Comparison of ENCODE assay signal across 9 mouse cellular contexts in genomic region chr10:21420457-21421424, GRCm38 (mm10). TPM values are rescaled to one million over a fixed set of nuclear protein-coding genes. Genes with fewer than 3 reads are reported as not detected.
A peak's percentile ranks its signal among the peaks of the same experiment; 100 is the strongest.
DNase-seq lines count a peak whose midpoint lies in the region; ATAC-seq and TF ChIP-seq lines count a peak whose summit lies in the region.
"Had no signal": no experiment of that assay in that cellular context is flagged by ENCODE, and none has a peak within 500 bp of the region (broad histone marks: within the 10 kb centered on the region; RNA-seq: fewer than 3 reads in every experiment).

No protein-coding gene starts in this region.

- no peak overlapping the region for H3K4me2 ChIP-seq in hindbrain, postnatal 0 days (ENCODE audit: low read depth, low read length)
- H3K4me2 ChIP-seq in hindbrain, embryonic 13.5 days: no peak overlapping the region
- H3K4me2 ChIP-seq in neural tube, embryonic 11.5 days (ENCODE audit: low read depth): no peak overlapping the region
- H3K4me2 ChIP-seq: neural tube, embryonic 12.5 days had no signal

- DNase-seq in hindbrain, postnatal 0 days (ENCODE audit: low spot score): peak; percentile 55
- DNase-seq in ES-CJ7 (ENCODE audit: low read depth, low spot score): peak; percentile 51
- peak; percentile 28 for DNase-seq in c-Kit-positive CD71-positive TER-119-negative erythroid progenitor cells, embryonic 14.5 days (ENCODE audit: low read depth)
- DNase-seq in gastrocnemius, postnatal 36 days: peak; percentile 23 to 37
- DNase-seq in left cerebral cortex, postnatal 25 days (ENCODE audit: low spot score in 2 of 2): peak; percentile 21 to 73
- peak; percentile 65 for DNase-seq in neural tube, embryonic 11.5 days (ENCODE audit: low spot score)
- DNase-seq in thymus, postnatal 4 days: peak; percentile 80

- intact Hi-C loops in gastrocnemius, postnatal 36 days (cut with DNase I): loop anchor here (2.0 kb wide), 1 partner anchor 590 kb away; no protein-coding TSS in a partner anchor
- intact Hi-C loops in left cerebral cortex, postnatal 25 days (cut with DNase I): loop anchor here (5.0 kb wide), 1 partner anchor 42 kb away; no protein-coding TSS in a partner anchor

- H3K27me3 ChIP-seq in hindbrain, postnatal 0 days (ENCODE audit: insufficient read depth, low read length): no peaks in the 10 kb centered on the region
- no peaks in the 10 kb centered on the region for H3K27me3 ChIP-seq in hindbrain, embryonic 13.5 days
- no peaks in the 10 kb centered on the region for H3K27me3 ChIP-seq in neural tube, embryonic 11.5 days (ENCODE audit: control insufficient read depth, insufficient read depth, low read length)
- H3K27me3 ChIP-seq: neural tube, embryonic 12.5 days had no signal

- no peak overlapping the region for H3K4me3 ChIP-seq in hindbrain, postnatal 0 days (ENCODE audit: low read length)
- H3K4me3 ChIP-seq in hindbrain, embryonic 13.5 days: no peak overlapping the region
- no peak overlapping the region for H3K4me3 ChIP-seq in neural tube, embryonic 11.5 days (ENCODE audit: low read depth, low read length)
- H3K4me3 ChIP-seq: neural tube, embryonic 12.5 days had no signal

- WGBS in hindbrain, postnatal 0 days: 80% methylated on average over 24 of the region's 24 CpGs
- WGBS in hindbrain, embryonic 13.5 days: 79% methylated on average over 24 of the region's 24 CpGs
- 73% methylated on average over 24 of the region's 24 CpGs for WGBS in neural tube, embryonic 11.5 days

- H3K27ac ChIP-seq in hindbrain, postnatal 0 days: no peak overlapping the region
- no peak overlapping the region for H3K27ac ChIP-seq in hindbrain, embryonic 13.5 days
- no peak overlapping the region for H3K27ac ChIP-seq in neural tube, embryonic 11.5 days (ENCODE audit: low read depth, low read length)
- H3K27ac ChIP-seq: neural tube, embryonic 12.5 days had no signal

- no peaks in the 10 kb centered on the region for H3K4me1 ChIP-seq in hindbrain, postnatal 0 days (ENCODE audit: insufficient read depth, low read length)
- no peaks in the 10 kb centered on the region for H3K4me1 ChIP-seq in hindbrain, embryonic 13.5 days (replicated peaks)
- no peaks in the 10 kb centered on the region for H3K4me1 ChIP-seq in neural tube, embryonic 11.5 days (ENCODE audit: control insufficient read depth, insufficient read depth, low read length)
- H3K4me1 ChIP-seq: neural tube, embryonic 12.5 days had no signal

- no peaks in the 10 kb centered on the region for H3K9me3 ChIP-seq in hindbrain, postnatal 0 days (ENCODE audit: low read length)
- no peaks in the 10 kb centered on the region for H3K9me3 ChIP-seq in hindbrain, embryonic 13.5 days
- H3K9me3 ChIP-seq in neural tube, embryonic 11.5 days (ENCODE audit: control insufficient read depth, low read length): no peaks in the 10 kb centered on the region
- H3K9me3 ChIP-seq: neural tube, embryonic 12.5 days had no signal

- no peak overlapping the region for H3K9ac ChIP-seq in hindbrain, postnatal 0 days (replicated peaks; ENCODE audit: low read length)
- no peak overlapping the region for H3K9ac ChIP-seq in hindbrain, embryonic 13.5 days
- H3K9ac ChIP-seq in neural tube, embryonic 11.5 days (ENCODE audit: low read length): no peak overlapping the region
- H3K9ac ChIP-seq: neural tube, embryonic 12.5 days had no signal

- H3K36me3 ChIP-seq in hindbrain, postnatal 0 days (ENCODE audit: insufficient read depth, low read length): no peaks in the 10 kb centered on the region
- no peaks in the 10 kb centered on the region for H3K36me3 ChIP-seq in hindbrain, embryonic 13.5 days
- no peaks in the 10 kb centered on the region for H3K36me3 ChIP-seq in neural tube, embryonic 11.5 days (ENCODE audit: control insufficient read depth, insufficient read depth, low read length)
- H3K36me3 ChIP-seq: neural tube, embryonic 12.5 days had no signal

- TF ChIP-seq CTCF in hindbrain, postnatal 0 days (IDR thresholded peaks at IDR 0.05; ENCODE audit: low read depth): peak; percentile 75

- ATAC-seq in hindbrain, postnatal 0 days: no peak
- no peak for ATAC-seq in hindbrain, embryonic 13.5 days (ENCODE audit: low FRiP score)
- ATAC-seq in neural tube, embryonic 11.5 days (ENCODE audit: insufficient read depth, low FRiP score, low TSS enrichment): 0 out of 2 replicates have a peak, but pooled peaks have one; percentile 23

RNA-seq across cellular contexts. Expression of gene Aldh8a1, which starts 43.6 kb away (rescaled TPM):
- total RNA-seq in hindbrain, postnatal 0 days (2014; rRNA removed): not detected in 2 replicates
- not detected in 2 replicates for polyA plus RNA-seq in hindbrain, postnatal 0 days (2015; fragmentation: Nextera tagmentation; extraction: Ambion mirVana)
- polyA plus RNA-seq in hindbrain, embryonic 13.5 days (2015; fragmentation: Nextera tagmentation; extraction: Ambion mirVana): 0.13 TPM in 1 of 2 replicates, not detected in the other
- not detected for total RNA-seq in gastrocnemius, postnatal 36 days (2021)
- total RNA-seq in left cerebral cortex, postnatal 25 days (2021): under 1 TPM; 0.25 TPM
- polyA plus RNA-seq in neural tube, embryonic 11.5 days (2014; fragmentation: Nextera tagmentation; extraction: Ambion mirVana): not detected in 2 replicates

Comparison
In these comparisons a context has a peak if more than half of its experiments do, and no peak if none do; other contexts are left out.
1. DNase-seq: peak in every context shown above with its lines; median percentile 80 in thymus, postnatal 4 days; 65 in neural tube, embryonic 11.5 days; 55 in hindbrain, postnatal 0 days; 51 in ES-CJ7; 47 in left cerebral cortex, postnatal 25 days; 30 in gastrocnemius, postnatal 36 days; 28 in c-Kit-positive CD71-positive TER-119-negative erythroid progenitor cells, embryonic 14.5 days.